ENCODE assay signal across 11 mouse cellular contexts in genomic region chr7:73657283-73657682, GRCm38 (mm10).
DNase-seq lines count a peak whose midpoint lies in the region; ATAC-seq lines count a peak whose summit lies in the region.
"Had no signal": no experiment of that assay in that cellular context is flagged by ENCODE, and none has a peak within 500 bp of the region (broad histone marks: within the 10 kb centered on the region; RNA-seq: fewer than 3 reads in every experiment).

No protein-coding gene starts in this region.

- ATAC-seq in megakaryocyte-erythroid progenitor cell, adult 5-6 weeks (replicated peaks; ENCODE audit: low FRiP score, low TSS enrichment, poor library complexity, severe bottlenecking) = no peak
- ATAC-seq: intestine, embryonic 15.5 days had no signal

- intact Hi-C loops in heart, postnatal 25 days (cut with DNase I) = loop anchor here (5.0 to 10.0 kb wide), 2 partner anchors 60 to 368 kb away; no protein-coding TSS in a partner anchor
- intact Hi-C loops in heart, postnatal 10 days (cut with DNase I) = loop anchor here (5.0 to 10.0 kb wide), 3 partner anchors 60 to 1458 kb away; no protein-coding TSS in a partner anchor

- DNase-seq in heart, adult 11 months = peak; percentile 97
- DNase-seq in heart, postnatal 25 days (ENCODE audit: low spot score) = no peak
- DNase-seq in adrenal gland, postnatal 36 days = peak; percentile 35 to 37
- DNase-seq in heart, postnatal 10 days = peak; percentile 24 to 29
- peak; percentile 65 to 76 for DNase-seq in kidney, postnatal 4 days
- no peak for DNase-seq in T-cell, adult 2 months (ENCODE audit: low spot score)
- DNase-seq in spleen, postnatal 36 days (ENCODE audit: low spot score in 2 of 2) = no peak
- DNase-seq: gastrocnemius, postnatal 14 days; liver, embryonic 13.5 days had no signal

Comparison
In these comparisons a context has a peak if more than half of its experiments do, and no peak if none do; other contexts are left out.
1. DNase-seq: peak in heart, adult 11 months (single experiment), adrenal gland, postnatal 36 days (2 of 2), heart, postnatal 10 days (2 of 2) and kidney, postnatal 4 days (2 of 2); none in heart, postnatal 25 days (single experiment), T-cell, adult 2 months (single experiment) and spleen, postnatal 36 days (0 of 2).